Mouse (Mus musculus) testis, adult 2 months (tissue): ENCODE measurements around the gene Spindoc.

Experiments
- CTCF ChIP-seq: fragments of 200-500 bp; IDR thresholded peaks from 2 replicates; pipeline ENCODE4 v1.5.1; 2012; ENCODE audit warnings: low read depth, mild to moderate bottlenecking, inconsistent platforms, low read length, moderate library complexity; ENCODE audit not compliant: control insufficient read depth, insufficient read depth, insufficient replicate concordance
- POLR2A ChIP-seq: fragments of 200-500 bp; IDR thresholded peaks from 2 replicates; pipeline ENCODE4 v1.6.1; 2012; ENCODE audit warnings: low read depth, mild to moderate bottlenecking, inconsistent platforms, low read length, moderate library complexity; ENCODE audit not compliant: control insufficient read depth

DNA sequence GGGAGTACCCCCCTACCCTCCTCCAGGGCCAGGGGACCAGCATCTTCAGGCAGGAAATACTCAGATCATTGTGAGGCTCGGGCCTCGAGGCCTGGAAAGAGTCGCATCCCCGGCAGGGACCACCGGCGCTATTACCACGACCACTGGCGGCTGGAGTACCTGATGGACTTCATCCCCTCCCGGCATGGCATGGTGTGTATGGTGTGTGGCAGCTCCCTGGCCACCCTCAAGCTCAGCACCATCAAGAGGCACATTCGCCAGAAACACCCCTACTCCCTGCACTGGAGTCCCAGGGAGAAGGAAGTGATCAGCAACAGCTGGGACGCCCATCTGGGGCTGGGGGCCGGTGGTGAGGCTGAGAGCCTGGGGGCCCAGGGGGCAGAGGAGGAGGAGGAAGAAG lies 37.3 kb upstream of the Spindoc start:
- TF ChIP-seq CTCF = no peak
- no peak for TF ChIP-seq POLR2A
